Mouse (Mus musculus) naive thymus-derived CD4-positive, alpha-beta T cell, adult 2 months (primary cell): ENCODE data around the gene Krtap16-1.

ENCODE experiments used
- DNase-seq: peaks from one replicate; pipeline ENCODE4 v3.0.0-alpha.2; 2011; ENCODE audit warnings: low read depth

The Krtap16-1 gene

DNA sequence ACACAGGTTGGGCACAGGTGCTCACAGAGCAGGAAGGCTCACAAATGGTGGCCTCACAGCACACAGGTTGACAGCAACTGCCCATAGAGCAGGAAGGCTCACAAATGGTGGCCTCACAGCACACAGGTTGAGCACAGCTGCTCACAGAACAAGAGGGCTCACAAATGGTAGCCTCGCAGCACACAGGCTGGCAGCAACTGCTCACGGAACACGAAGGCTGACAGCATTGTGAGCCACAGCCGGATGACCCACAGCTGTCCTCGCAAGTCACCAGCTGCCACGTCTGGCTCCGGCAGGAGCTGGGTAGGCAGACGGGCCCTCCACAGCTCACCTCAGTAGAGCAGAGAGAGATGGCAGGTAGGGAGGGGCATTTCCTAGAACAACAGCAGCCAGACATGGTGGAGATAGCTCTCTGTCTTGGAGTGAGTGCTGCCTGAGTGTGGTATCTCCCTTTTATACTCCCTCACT is at the start of gene Krtap16-1:
TSS of gene Krtap16-1 (minus strand) at position 418 of the 468 bp plus-strand sequence.
- DNase-seq: no peak

DNA sequence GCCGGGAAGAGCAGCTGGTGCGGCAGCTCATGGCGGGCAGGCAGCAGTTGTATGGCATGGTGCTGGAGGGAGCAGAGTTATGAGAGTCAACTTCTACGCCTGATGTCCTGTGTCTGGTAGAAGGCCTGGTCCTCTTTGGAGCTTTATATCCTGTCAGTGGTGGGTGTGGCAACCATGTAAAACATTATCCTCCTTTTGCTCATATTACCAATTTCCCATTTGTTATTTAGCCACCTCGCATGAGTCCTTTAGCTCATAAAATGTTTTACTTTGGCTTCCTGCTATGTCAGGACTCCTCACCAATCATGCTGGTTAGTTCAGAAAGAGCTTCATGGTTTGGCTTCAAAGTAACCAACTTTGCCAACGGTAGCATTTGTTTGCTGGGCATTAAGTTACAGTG is 43.4 kb upstream of the Krtap16-1 start, which contains the start of gene Krt33b:
TSS of gene Krt33b (minus strand) at position 101 of the 400 bp plus-strand sequence.
- DNase-seq: no peak

DNA sequence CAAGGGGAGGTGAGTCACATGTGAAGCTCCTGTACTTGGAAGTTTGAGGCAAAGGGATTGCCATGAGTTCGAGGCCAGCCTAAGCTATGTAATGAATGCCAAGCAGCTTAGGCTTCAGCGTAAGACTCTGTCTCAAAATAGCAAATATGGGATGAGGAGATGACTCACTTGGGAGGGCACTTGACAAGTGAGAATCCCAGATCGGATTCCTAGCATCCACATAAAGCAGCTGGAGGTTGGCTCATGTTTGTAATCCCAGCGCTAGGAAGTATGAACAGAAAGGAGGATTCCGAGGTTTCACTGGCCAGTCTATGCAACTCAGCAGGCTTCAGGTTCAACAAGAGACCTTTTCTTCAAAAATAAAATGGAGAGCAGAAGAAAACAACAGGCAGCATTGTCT is 35.0 kb upstream of the Krtap16-1 start:
- DNase-seq: no peak

DNA sequence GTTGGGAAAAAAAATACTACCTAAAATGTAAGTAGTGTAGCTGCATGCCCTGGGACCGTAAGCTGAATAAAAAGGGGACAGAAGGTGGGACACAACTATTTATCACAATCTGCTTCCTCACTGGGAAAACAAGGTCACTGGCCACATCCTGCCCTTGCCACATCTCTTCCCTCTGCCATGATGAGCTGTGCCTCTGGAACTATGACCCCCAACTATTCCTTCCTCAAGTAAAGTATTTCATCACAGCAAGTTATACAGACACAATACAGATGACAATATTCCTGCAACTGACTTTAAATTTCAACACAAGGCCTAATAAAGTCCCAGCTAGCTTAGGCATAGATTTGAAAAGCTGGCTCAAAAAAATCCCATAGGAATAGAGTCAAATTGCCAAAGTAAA is 33.1 kb upstream of the Krtap16-1 start:
- DNase-seq: no peak

DNA sequence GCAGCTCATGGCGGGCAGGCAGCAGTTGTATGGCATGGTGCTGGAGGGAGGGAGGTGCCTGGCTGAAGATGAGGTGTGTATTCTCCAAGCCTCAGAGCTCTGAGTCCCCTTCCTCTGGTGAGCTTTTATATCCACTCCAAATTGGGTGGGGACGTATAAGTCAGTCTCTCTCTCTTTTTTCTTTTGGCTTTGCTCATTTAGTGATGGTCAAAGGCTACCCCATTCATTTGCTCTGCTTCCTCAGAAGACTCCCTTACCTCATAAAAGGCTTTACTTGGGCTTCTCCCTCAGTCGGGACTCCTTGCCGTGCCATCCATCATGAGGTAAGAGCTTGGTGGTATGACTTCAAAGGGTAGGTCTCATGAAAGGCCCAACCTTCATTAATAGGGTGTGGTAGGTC is 29.7 kb upstream of the Krtap16-1 start, which contains the start of gene Krt33a:
TSS of gene Krt33a (minus strand) at position 101 of the 400 bp plus-strand sequence.
- DNase-seq: no peak

DNA sequence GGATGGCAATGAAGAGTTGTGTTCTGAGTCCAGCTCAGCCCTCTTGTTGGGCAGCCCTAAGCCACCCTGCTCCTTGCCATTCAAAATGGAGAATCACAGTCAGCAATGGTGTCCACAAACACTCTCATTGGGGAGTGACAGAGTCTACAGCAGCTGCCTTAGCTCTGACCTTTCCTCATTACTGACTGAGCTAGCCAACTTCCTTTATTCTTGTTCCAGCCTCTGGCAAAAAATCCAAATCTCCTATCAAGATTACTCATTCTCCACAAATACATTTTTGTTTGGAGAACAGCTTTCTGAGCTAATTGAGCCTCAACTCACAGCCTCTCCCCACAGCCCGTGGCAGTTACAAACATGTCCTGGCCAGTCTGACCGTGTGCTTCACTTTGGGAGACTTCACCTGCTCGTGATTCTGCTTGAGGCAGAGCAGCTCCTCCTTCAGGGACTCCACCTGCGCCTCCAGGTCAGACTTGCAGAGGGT is 27.3 kb upstream of the Krtap16-1 start:
- DNase-seq: no peak

DNA sequence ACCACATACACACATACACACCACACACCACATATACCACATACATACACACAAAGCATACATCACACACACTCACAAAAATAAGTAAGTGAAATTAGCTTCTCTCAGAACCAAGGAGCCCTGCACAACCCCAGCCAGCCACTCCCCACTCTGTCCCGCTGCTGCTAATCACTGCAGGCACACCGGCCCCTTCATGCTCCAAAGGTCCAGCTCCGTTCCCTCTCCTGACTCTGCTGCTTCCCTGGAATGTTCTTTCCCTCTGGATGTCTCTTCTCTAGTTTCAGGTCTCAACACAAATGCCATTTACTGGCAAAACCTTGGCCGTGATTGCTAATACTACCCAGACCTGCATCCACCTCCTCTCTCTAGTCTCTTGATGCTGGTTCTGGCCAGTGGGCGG is 24.3 kb upstream of the Krtap16-1 start:
- no peak for DNase-seq

DNA sequence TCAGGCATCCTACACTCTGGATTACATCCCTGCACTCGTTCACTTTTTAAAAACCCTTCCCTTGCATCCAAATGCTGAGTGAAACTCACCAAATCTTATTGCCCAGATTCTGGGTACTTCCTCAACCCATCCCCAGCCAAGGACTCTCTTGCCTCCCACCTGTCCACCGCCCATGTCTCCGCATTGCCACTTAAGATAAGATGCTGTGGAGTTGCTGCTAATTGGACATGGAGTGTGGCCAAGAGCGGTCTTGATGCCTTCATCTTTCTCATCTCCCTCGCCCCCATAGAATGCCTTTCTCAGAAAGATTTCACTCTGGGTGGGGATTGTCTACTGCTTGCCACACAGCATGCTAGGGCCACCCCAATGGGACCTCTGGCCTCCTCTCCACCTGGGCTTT is 21.9 kb upstream of the Krtap16-1 start:
- DNase-seq: no peak

DNA sequence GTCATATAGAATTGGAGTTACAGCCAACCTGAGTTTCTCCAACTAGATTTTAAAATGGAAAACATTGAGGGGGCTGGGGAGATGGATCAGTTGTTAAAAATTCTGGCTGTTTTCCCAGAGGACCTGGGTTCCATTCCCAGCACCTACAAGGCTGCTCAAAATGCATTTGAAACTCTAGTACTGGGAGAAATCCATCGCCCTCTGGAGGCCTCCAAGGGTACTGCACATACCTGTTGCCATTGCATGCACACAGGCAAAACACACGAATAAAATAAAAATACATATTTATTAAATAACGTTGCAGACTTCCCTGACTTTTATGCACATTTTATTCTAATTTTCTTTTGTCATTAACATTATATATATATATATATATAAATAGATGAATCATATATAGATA is 20.2 kb upstream of the Krtap16-1 start:
- DNase-seq: peak; percentile 8

DNA sequence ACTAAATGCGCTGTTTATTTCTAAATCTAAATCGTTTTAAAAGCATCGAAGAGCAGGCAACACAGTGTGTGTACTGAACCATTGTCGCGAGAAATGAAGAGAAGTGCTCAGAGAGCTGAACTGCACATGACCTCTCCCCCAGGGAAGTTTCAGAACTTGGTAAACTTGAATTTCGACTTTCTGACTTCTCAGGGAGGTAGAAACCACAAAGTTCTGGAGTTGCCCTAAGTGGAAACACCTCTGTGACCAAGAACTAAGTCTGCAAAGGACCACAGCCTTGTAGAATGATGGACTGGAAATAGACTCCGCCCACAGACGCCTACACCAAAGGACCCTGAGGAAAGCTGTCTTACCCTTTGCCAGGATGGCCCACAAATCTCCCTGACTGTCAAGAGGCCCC is 19.5 kb upstream of the Krtap16-1 start:
- DNase-seq: no peak

DNA sequence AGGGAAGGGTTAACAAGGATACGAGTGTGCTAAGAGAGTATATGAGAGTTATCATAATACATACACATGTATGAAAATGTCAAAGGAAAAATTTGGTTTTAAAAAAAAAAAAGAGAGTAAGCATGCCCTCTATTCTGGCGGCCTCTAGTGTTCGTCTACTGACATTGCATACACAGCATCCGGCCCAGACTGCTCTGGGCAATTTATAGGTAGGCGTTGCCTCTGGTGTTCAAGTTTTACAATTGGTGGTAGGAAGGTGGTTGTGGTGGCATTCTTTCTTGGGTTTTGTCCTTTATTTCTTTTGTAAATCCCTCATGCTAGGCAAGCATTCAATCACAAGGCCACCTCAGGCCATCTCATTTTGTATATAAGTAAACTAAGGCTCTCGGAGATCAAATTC is 18.4 kb upstream of the Krtap16-1 start:
- peak; percentile 32 for DNase-seq

DNA sequence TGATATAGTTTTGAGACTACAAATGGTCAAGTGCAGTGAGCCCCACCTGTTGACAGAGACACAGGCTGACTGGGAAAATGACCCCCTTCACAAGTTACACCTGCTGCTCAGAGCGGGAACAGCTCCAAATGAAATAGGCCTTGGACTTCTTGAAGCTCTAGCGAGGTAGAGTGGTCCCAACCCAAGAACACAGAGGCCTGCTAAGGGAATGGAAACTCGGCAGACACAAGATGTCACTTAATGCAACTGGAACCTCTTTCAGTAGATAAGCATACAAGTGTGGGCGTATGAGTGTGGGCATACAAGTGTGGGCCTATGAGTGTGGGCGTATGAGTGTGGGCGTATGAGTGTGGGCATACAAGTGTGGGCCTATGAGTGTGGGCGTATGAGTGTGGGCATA is 12.7 kb upstream of the Krtap16-1 start:
- DNase-seq: no peak

DNA sequence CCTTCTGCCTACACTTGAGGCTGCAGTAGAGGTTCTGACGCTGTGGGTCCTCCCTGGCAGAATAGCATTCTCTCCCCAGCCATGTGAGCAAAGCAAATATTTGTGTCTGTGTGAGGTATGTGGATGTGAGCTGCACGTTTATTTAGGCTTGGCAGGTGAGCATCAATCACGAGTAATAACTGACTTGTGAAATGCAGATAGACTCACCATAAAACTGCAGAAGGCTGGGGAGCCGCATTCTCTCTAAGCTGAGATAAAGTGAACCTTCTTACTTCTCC is 7.9 kb upstream of the Krtap16-1 start:
- no peak for DNase-seq

DNA sequence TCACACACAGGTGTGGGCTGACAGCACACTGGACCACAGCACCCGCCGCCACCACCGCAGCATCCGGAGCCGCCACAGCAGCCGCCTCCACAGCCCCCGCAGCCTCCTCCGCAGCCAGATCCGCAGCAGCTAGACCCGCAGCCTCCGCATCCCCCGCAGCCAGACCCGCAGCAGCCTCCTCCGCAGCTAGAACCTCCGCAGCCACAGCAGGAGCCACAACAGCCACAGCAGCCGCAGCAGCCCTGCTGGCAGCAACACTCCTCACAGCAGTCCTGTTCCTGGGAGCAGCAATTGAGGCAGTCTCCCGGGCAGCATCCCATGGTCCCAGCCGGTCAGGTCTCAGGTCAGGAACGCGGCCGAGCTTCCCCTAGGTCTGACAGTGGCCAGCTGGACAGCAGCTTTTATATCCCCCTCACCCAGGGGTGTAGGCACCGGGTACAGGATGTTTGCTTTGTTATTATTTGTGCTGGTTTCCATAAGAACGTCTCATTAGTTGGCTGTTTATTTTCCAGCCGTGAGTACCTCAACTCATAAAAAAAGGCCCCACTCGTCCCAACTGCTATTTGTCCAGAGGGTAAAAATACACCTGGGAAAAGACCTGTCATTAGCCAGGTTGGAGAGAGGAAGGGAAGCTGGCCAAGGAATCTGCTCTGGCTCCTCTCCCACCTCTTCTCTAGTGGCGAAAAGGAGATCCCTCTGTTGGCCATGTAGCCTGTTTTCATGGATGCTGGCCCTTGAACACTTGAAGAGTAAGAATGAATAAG is 7.4 kb upstream of the Krtap16-1 start, which contains the start of gene Krtap17-1:
TSS of gene Krtap17-1 (minus strand) at position 375 of the 764 bp plus-strand sequence.
- DNase-seq: no peak

DNA sequence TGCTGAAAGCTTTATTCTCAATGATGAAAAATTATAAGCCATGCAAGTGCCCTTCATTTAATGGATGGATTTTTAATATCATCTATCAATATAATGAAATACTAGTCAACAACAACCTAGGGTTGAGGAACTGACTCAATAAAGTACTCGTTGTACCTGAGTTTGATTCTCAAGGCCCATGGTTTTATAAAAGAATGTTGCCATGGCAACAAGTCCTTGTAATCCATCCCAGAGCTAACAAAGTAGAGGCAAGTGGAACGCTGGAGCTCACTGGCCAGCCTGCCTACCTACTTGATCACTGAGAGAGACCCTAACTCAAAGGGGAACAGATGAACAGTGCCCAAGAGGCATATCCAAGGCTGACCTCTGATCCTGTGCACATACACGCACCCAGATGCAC is 4.2 kb upstream of the Krtap16-1 start:
- no peak for DNase-seq

DNA sequence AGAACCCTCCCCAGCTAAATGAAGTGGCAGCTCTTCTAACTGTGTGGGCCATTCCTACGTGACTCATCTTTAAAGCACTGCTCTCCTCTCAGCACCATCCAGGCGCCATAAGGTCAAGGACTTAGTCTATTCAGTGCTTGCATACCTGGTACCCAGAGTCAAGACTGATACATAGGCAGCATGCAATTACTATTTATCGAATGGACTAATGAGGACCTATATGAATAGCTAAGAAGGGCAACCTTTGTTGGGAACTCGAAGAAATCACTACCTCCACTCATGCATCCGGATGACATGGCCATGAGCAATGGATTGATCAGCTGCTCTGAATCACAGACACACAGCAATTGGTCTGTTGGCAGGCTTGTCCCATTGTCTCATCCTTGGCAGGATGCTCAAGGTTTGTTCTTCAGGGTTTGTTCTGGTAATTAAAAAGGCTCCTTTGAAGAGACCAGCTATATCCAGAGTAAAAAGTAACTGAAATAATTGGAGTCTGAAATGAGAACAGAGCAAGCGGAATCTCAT is 3.5 kb upstream of the Krtap16-1 start:
- no peak for DNase-seq

DNA sequence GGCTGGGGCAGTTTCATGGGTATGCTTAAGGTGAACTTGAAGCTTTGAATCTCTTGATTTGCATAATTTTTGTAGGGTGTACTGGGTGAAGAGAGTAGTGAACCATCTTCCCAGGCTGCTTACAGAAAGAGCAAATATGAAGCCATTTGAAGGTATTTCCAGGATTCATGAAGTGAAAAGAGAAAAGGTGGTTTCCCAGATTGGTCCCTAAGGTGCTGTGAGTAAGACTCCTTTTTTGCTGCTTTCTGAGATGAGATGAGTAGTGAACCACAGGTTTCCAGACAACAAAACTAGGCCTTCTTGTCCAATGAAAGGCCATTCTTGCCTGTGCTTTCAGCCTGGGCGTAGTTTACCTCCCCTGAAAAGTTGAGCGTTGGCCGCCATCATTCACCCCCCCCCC is 2.1 kb upstream of the Krtap16-1 start:
- no peak for DNase-seq

DNA sequence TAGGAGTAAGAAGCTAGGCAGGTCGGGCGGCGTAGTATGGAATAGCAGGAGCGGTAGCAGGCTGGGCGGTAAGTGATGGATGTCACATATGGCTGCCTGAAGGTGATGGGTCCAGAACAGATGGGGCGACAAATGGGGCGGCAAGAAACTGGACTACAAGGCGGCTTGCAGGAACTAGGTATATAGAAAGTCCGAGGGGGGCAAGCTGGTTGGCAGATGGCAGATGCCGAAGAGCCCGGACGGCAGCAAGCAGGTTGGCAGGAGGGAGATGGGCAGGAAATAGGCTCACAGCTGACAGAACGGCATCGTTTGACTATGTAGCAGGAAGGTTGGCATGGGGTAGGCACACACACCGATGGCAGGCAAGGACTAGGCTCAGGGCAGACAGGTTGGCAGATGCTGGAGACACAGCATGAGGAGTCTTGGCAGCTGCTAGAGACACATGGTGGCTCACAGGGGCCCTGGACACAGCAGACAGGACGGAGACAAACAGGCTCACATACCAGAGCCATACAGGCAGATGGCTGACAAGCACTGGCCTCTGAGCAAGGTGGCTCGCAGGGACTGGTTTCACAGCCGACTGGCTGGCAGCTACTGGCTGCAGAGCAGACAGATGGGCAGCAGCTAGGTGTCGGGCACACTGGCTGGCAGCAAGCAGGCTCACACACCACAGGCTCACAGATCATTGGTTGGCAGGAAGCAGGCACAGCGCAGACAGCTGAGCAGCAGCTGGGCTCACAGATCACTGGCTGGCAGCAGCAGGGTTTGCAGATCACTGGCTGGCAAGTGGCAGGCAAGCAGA is 905 bp downstream of the Krtap16-1 start:
- no peak for DNase-seq

DNA sequence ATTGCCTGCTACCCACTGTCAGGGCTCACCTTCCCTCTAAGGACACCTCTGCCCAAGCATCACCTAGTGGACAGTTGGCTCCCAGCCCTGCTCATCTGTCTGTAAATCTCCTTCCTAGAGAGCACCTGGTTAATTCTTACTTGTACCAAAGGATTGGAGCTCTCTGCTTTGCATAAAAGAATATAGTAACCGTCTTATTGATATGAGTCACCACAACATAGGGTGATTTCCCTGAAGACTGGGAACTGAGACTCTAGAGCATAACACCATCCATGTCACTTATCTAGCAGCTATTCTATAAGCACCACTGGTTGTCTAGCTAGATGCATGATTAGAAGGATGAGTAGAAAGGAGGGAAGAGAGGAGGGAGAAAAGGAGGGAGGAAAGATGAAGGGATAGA is 3.0 kb downstream of the Krtap16-1 start:
- DNase-seq: no peak

DNA sequence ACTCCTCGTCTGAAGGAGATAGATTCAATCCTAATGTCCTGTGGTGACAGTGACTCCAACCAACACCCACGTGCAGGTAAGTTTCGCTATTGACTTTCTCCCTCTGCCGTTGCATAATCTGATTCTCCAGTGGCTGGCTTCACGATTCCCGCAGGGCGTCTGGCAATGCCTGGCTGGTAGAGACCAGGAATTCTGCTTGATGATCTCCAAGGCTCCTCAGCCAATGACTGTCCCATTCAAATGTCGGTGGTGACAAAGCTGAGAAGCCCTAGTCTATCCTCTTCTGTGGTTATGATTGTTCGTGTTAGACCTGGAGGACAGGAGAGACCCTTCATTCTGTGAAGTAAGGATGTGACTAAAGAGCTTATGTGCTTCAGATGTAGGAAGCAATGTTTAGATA is 3.7 kb downstream of the Krtap16-1 start:
- DNase-seq: no peak

DNA sequence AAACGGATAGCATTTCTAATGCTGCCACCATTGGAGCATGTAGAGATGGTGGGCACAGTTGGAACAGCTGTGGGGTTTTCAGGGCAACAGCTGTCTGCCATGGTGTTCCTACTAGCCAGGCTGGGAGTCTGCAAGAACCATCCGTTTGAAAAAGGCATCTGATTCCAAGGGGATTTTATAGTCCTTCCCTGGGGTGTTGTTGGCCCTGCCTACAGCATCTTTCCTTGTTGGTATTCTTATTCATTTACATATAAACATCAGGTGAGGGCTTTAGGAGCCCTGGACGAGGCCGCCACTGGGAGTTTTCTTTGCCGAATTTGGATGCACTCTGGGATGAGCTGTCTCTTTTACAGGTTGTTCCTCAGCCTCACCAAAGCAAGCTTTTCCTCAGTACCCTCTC is 7.4 kb downstream of the Krtap16-1 start, which contains the start of gene Krtap29-1:
TSS of gene Krtap29-1 (minus strand) at position 101 of the 400 bp plus-strand sequence.
- DNase-seq: no peak

DNA sequence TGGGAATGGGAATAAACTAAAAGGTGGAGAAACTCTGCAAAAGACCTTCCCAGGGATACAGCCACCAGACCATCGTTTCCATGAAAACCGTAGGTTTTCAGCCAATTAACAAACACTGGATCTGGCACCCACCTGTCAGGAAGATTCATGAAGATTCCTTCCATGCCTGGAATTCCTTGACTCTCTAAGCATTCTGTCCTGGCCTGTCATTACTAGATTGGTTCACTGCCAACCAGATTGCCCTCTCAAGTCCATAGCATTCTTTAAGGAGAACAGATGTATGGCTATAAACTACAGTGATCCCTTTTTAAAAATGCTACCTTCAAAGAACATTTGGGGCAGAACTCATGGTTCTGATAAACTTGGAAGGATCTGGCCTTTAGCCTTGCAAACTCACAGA is 20.4 kb downstream of the Krtap16-1 start:
- no peak for DNase-seq

DNA sequence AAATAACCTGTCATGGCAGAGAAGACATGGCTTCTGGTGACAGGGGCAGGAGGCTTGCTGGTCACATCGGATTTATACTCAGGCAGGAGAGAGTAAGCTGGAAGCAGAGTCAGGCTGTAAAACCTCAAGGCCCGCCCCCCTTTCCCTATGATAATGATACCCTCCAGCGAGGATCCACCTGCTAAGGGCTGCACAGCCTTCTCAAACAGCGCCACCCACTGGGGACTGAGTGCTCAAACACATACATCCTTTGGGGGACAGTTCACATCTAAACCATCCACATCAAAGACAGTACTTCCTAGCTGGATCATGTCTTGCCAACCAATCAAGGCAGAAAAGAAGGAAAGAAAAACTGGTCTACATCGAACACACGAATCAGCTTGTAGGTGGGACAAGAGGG is 22.2 kb downstream of the Krtap16-1 start:
- no peak for DNase-seq
